Mouse (Mus musculus) adrenal gland, adult (tissue): ENCODE results near the gene Magea6.
"Not testable (repeated sequence)": the region's sequence is repeated elsewhere in the genome, so short reads cannot be mapped to it uniquely, and the experiment has no call there.

Experiments used
- DNase-seq, 2 experiments: peaks; one replicate each; pipeline ENCODE4 v3.0.0; 2022 to 2023; ENCODE audit warnings: low spot score in 1 of 2; ENCODE audit not compliant: inconsistent age in 2 of 2

The Magea6 gene

GRCm38 (mm10) chrX:154935887-154936286 lies at the start of gene Magea6:
Magea6 (minus strand) TSS chrX:154935987.
- DNase-seq, result not testable (repeated sequence)

- not testable (repeated sequence) for DNase-seq
Observed at GRCm38 (mm10) chrX:154949405-154949804, 13.6 kb upstream of the Magea6 start, which contains the start of gene Magea3. Magea3 (minus strand) TSS chrX:154949505.

GRCm38 (mm10) chrX:154890167-154890566 lies 45.6 kb downstream of the Magea6 start, which contains the start of gene Cldn34b1:
Cldn34b1 (minus strand) TSS chrX:154890267.
- not testable (repeated sequence) for DNase-seq
